Mouse (Mus musculus) kidney, adult 2 months (tissue): ENCODE data around the gene Gm20489.

Source experiments
- CTCF ChIP-seq: fragments of 200-500 bp; conservative IDR thresholded peaks from 2 replicates; pipeline ENCODE4 v1.5.1; 2011; ENCODE audit warnings: low read depth, mild to moderate bottlenecking, control low read depth, low read length, moderate library complexity, mixed read lengths; ENCODE audit not compliant: insufficient read depth, insufficient read length
- POLR2A ChIP-seq: fragments of 200-500 bp; IDR thresholded peaks from one replicate; pipeline ENCODE4 v1.6.1; 2011; ENCODE audit warnings: low read depth, low read length, control low read depth

DNA sequence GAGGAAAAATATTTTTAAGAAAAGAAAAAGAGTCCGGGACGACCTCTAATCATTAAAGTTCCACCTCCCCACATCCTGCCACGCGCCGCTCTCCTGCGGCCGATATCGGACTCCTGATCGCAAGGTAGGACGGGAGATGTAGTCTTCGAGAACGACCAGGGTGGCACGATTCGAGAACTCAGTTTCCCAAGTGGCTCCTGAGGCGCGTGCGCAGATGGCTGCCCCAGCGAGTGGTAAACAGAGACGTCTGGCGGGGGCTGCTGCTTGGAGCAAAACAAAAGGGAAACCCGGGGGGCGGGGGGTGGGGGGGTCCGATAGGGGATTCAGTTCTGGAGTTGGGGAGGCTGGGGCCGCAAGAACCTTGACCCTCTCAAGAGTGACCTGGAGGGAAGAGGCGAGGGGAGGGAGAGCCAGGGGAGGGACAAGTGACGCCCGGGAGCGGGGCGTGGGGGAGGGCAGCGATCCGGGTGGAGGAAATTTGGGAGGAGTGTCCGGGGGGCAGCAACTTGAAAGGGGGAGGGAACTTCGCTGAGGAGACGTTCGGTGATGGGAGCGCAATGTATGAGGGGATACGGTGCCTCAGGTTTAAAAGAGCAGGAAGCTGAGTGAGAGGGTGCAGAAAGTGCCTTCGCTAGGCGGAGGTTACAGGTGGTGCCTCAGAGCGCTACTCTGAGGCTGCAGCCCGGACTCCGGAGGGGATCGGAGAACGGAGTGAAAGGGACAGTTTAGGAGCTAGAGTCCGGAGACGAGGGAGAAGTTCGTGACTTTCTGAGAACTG, 14.7 kb downstream of the Gm20489 start, which contains the start of gene Foxo4:
- no peak for TF ChIP-seq CTCF
- no peak for TF ChIP-seq POLR2A
